Mouse (Mus musculus) liver, embryonic 11.5 days (tissue): ENCODE measurements around the gene Dock2. TPM values are rescaled to one million over a fixed set of nuclear protein-coding genes. Genes with fewer than 3 reads are reported as not detected.

Experiments used
- ATAC-seq: fragments of 200-750 bp; cut with Nextera tagmentation; replicated peaks from 2 replicates; pipeline ENCODE4 v1.8.0; 2017; ENCODE audit warnings: moderate number of reproducible peaks, mild to moderate bottlenecking, moderate TSS enrichment, moderate library complexity; ENCODE audit not compliant: low FRiP score
- DNase-seq: peaks from one replicate; pipeline ENCODE4 v3.0.0-alpha.2; 2017; ENCODE audit warnings: low spot score
- H3K27ac ChIP-seq: fragments of 300-500 bp; sonication (generic); 2 replicates; pipeline ENCODE4 v1.5.1; 2014; ENCODE audit warnings: mild to moderate bottlenecking, low read depth, low read length, control low read depth
- H3K27me3 ChIP-seq: fragments of 300-500 bp; sonication (generic); replicated peaks from 2 replicates; pipeline ENCODE4 v1.6.1; 2014; ENCODE audit warnings: low read length, mixed read lengths; ENCODE audit not compliant: control insufficient read depth, insufficient read depth
- H3K36me3 ChIP-seq: fragments of 300-500 bp; sonication (generic); 2 replicates; pipeline ENCODE4 v1.6.1; 2014; ENCODE audit warnings: mild to moderate bottlenecking, low read length, moderate library complexity, mixed read lengths; ENCODE audit not compliant: control insufficient read depth, insufficient read depth
- H3K4me1 ChIP-seq: fragments of 300-500 bp; sonication (generic); replicated peaks from 2 replicates; pipeline ENCODE4 v1.6.1; 2014; ENCODE audit warnings: low read length, mixed read lengths; ENCODE audit not compliant: control insufficient read depth, insufficient read depth
- H3K4me2 ChIP-seq: fragments of 300-500 bp; sonication (generic); 2 replicates; pipeline ENCODE4 v1.6.1; 2014; ENCODE audit warnings: mild to moderate bottlenecking, control low read depth, moderate library complexity
- H3K4me3 ChIP-seq: fragments of 300-500 bp; sonication (generic); 2 replicates; pipeline ENCODE4 v1.5.1; 2014; ENCODE audit warnings: low read depth, low read length, control low read depth
- H3K9ac ChIP-seq: fragments of 300-500 bp; sonication (generic); 2 replicates; pipeline ENCODE4 v1.6.1; 2014; ENCODE audit warnings: low read depth, low read length, control low read depth
- H3K9me3 ChIP-seq: fragments of 300-500 bp; sonication (generic); 2 replicates; pipeline ENCODE4 v1.6.1; 2016; ENCODE audit warnings: low read length, inconsistent platforms, mixed read lengths; ENCODE audit not compliant: control insufficient read depth
- WGBS: fragments of 180-500 bp; shearing (Covaris S2); extraction: QIAGEN DNeasy Blood & Tissue Kit; methylation state at CpG from one replicate; pipeline ENCODE4 v1.1.7; 2014; 5-methylcytosine and 5-hydroxymethylcytosine counted together
- polyA plus RNA-seq: library from polyadenylated mRNA; unstranded; fragments of >200 nt; fragmentation: Nextera tagmentation; extraction: Ambion mirVana; gene quantifications from 2 replicates; pipeline ENCODE4 v1.2.1, GENCODE M21; 2014

The Dock2 gene
- polyA plus RNA-seq, 1 experiment from 2014 or later, result 6.6 TPM

DNA sequence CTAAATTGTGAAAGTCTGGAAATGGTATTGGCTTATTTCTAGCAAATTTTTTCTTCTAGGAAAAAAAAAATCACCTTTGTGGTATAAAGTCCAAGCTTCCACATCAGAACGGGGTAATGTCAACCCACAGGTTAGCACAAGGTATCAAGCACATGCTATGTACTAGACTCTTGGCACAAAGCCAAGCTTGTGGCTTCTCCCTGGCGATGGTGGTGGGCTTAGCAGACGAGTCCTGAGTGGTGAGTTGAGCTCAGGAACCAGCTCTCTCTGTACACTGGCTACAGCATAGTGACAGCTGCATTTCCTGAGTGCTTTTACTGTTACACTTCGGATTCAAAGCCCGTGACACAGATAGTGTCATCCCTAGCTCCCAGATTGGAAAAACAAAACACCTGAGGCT lies 472.0 kb downstream of the Dock2 start:
- H3K27ac ChIP-seq, result no peak overlapping the region
- no peak overlapping the region for H3K9ac ChIP-seq
- H3K36me3 ChIP-seq, result no peaks in the 10 kb centered on the region
- no peak for DNase-seq
- H3K27me3 ChIP-seq, result no peaks in the 10 kb centered on the region
- H3K4me3 ChIP-seq, result no peak overlapping the region
- ATAC-seq, result no peak; the same call in 1 of the 2 replicates
- H3K9me3 ChIP-seq, result no peaks in the 10 kb centered on the region
- H3K4me1 ChIP-seq, result no peaks in the 10 kb centered on the region
- 66% methylated on average over 5 of the region's 5 CpGs for WGBS
- no peak overlapping the region for H3K4me2 ChIP-seq

DNA sequence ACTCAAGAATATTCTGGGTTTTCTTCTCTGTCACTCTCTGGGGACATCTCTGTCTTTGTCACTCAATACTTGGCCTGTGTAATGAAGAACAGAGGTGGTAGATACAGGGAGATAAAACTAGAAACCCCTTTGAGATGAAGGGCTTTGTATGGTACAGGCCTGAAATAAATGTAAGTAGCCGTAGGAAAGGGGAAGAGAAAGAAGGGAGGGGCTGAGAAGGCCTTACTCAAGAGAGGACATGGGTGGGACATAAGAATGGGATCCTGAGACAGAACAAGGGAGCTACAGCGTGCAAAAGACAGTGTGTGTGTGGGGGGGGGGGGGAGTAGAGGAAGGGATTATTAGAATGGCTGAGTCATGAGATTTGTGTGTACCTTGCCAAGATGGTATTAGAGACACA lies 474.3 kb downstream of the Dock2 start:
- Histone ChIP-seq H3K27me3 (no peaks in the 10 kb centered on the region), H3K9me3 (no peaks in the 10 kb centered on the region), H3K4me2 (no peak overlapping the region), H3K27ac (no peak overlapping the region), H3K4me3 (no peak overlapping the region), H3K4me1 (no peaks in the 10 kb centered on the region), H3K36me3 (no peaks in the 10 kb centered on the region), H3K9ac (no peak overlapping the region)
- no peak for ATAC-seq
- 62% methylated on average over 2 of the region's 2 CpGs for WGBS
- DNase-seq, result no peak

DNA sequence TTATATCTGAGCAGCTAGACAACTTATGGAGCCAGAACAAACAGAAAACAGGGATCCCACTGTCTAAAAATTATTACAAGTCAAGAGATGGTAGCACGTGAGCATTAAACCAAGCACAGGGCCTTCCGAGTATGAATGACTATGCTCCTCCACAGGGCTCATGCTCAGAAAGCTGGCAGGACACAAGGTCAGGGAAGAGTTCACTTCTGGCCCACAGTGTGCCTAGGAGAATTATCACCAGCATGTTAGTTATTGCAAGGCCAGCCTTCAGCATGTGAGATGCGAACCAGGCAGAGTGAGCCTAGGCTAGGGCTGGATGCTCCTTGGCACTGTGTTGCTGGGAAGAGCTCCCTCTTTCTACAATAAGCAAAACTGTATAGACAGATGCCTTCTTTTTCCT lies 475.0 kb downstream of the Dock2 start:
- no peaks in the 10 kb centered on the region for H3K27me3 ChIP-seq
- WGBS, result 87% methylated on average over 3 of the region's 3 CpGs
- no peak for DNase-seq
- H3K27ac ChIP-seq, result no peak overlapping the region
- no peak for ATAC-seq
- no peak overlapping the region for H3K9ac ChIP-seq
- no peak overlapping the region for H3K4me2 ChIP-seq
- no peaks in the 10 kb centered on the region for H3K4me1 ChIP-seq
- no peaks in the 10 kb centered on the region for H3K36me3 ChIP-seq
- H3K4me3 ChIP-seq, result no peak overlapping the region
- H3K9me3 ChIP-seq, result no peaks in the 10 kb centered on the region

DNA sequence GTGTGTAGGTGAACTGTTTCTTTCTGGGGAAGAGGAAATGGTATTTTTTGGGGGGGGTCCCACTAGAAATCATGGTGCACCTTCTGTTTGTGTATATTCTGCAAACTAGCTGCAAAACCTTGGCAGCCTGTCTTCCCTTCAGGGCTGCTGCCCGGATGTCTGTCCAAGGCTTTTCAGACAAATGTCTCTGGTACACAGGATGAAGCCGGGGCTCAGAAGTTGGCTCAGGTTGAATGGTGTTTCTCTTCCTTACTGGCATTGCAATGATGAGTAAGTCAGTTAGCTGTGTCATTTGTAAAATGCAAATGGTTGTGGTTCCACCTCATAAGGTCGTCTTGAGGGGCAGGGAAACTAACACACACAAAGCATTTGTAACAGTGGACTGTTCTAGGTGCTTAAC lies 477.5 kb downstream of the Dock2 start:
- no peak overlapping the region for H3K4me2 ChIP-seq
- ATAC-seq, result no peak

DNA sequence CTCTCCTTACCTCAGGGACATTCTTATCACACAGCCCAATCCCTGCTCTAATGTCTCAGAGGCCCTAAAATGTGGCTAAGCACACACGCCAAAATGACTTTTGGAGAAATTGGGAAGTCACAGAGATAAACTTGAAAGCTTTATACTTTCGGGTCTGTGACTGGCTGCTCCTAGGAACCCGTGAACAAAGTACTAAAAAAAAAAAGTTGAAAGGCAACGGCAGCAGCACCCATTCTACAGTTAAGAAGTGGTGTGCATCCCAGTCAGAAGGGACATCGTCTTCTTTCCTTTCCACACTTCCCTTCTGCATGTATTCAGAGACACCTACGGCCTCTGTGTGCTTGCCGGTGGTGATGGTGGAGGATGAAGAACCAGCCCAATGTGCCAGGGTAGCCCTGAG lies 483.6 kb downstream of the Dock2 start:
- no peak overlapping the region for H3K4me3 ChIP-seq
- DNase-seq (no peak), ATAC-seq (no peak)
- WGBS, result 77% methylated on average over 7 of the region's 7 CpGs
- no peaks in the 10 kb centered on the region for H3K27me3 ChIP-seq
- no peak overlapping the region for H3K4me2 ChIP-seq
- no peak overlapping the region; the same call in 1 of the 2 replicates for H3K27ac ChIP-seq
- H3K9me3 ChIP-seq, result no peaks in the 10 kb centered on the region
- no peaks in the 10 kb centered on the region for H3K36me3 ChIP-seq
- H3K4me1 ChIP-seq, result no peaks in the 10 kb centered on the region
- H3K9ac ChIP-seq, result no peak overlapping the region

More for the DNA sequence above, 477.5 kb downstream of the Dock2 start:
- Histone ChIP-seq H3K36me3 (no peaks in the 10 kb centered on the region), H3K27ac (no peak overlapping the region), H3K9me3 (no peaks in the 10 kb centered on the region), H3K4me3 (no peak overlapping the region), H3K9ac (no peak overlapping the region), H3K4me1 (no peaks in the 10 kb centered on the region), H3K27me3 (no peaks in the 10 kb centered on the region)
- WGBS, result 73% methylated on average over 3 of the region's 3 CpGs
- DNase-seq, result no peak

DNA sequence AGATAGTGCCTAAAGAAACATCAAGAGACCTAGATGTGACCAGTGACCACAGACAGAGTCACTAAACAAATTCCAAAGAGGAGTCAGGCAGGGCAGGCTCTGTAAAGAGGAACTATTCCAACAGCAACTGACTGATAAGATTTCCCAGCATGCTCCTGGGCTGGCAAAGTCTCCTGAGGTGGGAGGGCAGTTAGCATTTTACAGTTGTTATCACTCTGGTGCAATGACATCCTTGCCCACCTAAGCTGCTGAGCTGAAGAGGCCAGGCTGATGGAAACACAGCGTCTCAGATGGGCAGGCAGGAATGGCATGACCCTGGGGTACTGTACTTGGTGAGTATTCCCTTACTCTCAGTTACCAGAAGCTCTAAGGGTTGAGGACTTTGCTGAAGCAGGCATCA lies 484.1 kb downstream of the Dock2 start:
- H3K9ac ChIP-seq, result no peak overlapping the region
- no peak overlapping the region for H3K4me3 ChIP-seq
- H3K27me3 ChIP-seq, result no peaks in the 10 kb centered on the region
- no peaks in the 10 kb centered on the region for H3K4me1 ChIP-seq
- ATAC-seq, result peak; percentile 71
- H3K36me3 ChIP-seq, result no peaks in the 10 kb centered on the region
- no peaks in the 10 kb centered on the region for H3K9me3 ChIP-seq
- WGBS, result 35% methylated on average over 1 of the region's 1 CpGs
- no peak for DNase-seq
- H3K27ac ChIP-seq, result no peak overlapping the region; the same call in 1 of the 2 replicates
- no peak overlapping the region for H3K4me2 ChIP-seq

DNA sequence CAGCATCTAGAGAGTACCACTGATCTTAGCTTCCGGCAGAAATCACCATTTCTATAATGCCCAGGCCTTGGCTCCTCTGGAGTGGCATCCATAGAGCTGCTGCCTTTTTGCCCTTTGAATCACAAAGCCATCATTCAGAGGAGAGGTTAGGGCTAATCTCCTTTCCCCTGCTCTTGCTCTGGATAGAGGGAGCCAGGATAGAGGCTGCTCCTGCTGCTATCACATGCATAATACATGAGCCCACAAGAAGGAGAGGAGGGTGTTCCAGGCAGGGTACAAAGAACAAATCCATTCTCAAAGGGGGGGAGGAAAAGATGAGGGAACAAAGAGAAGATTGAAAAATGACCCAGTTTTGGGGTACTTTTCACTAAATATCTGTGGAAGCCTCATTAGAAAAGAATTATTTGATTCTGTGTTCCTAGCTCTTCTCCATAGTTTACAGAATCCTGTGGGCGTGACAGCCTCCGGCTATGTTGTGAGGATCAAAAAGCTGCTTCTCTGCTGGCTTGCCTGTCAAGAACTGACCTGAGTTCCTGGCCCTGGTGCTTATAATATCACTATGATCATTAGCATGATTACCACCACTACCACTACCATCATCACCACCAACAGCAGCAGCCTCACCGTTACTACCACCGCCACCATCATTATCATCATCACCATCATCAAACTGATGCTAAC lies 485.9 kb downstream of the Dock2 start:
- 84% methylated on average over 5 of the region's 5 CpGs for WGBS
- H3K27me3 ChIP-seq, result no peaks in the 10 kb centered on the region
- H3K4me1 ChIP-seq, result no peaks in the 10 kb centered on the region

DNA sequence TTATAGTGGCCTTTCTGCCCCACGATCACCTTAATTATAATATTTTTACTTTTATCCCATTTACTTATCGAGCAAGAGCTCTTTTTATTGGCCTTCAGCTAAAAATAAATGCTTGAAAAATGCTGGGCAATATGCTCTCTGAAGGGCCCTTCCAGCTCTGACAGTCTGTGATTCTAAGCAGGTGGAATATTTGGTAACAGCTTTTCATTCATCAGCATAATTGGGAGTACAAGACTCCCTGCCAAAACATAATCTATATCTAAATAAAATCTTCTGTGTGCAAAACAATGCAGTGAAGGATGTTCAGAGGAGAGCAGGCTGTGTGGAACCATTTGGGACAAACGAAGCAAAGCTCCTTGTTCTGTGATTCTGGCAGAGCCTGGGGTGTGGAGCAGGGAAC lies 492.4 kb downstream of the Dock2 start:
- ATAC-seq, result no peak
- H3K9ac ChIP-seq, result no peak overlapping the region
- no peaks in the 10 kb centered on the region for H3K9me3 ChIP-seq
- no peak overlapping the region for H3K4me2 ChIP-seq
- no peak for DNase-seq
- no peaks in the 10 kb centered on the region for H3K4me1 ChIP-seq
- WGBS, result 79% methylated on average over 3 of the region's 3 CpGs
- H3K27ac ChIP-seq, result no peak overlapping the region
- no peaks in the 10 kb centered on the region for H3K27me3 ChIP-seq
- no peaks in the 10 kb centered on the region for H3K36me3 ChIP-seq
- no peak overlapping the region for H3K4me3 ChIP-seq

More for the DNA sequence above, 485.9 kb downstream of the Dock2 start:
- Histone ChIP-seq H3K9me3 (no peaks in the 10 kb centered on the region), H3K9ac (no peak overlapping the region), H3K27ac (no peak overlapping the region), H3K36me3 (no peaks in the 10 kb centered on the region), H3K4me3 (no peak overlapping the region), H3K4me2 (no peak overlapping the region)
- no peak for DNase-seq
- no peak for ATAC-seq

DNA sequence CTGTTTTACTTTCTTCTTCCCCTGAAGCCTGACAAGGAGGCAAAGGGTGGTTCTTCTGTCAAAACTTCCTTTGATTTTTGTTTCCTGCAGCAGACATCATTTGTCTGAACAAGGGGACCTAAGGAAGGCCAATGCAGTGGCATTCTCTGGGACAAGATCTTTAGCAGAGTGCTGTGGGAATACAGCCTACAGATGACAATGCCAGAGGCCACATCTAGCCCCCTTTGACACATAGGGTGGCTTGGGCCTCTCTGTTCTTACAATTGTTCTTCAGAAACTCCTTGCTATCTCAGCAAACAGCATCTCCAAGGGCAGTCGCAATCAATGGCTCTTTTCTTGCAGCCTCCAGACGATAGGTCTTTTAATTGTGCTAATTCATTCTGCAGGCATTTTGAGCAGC lies 493.0 kb downstream of the Dock2 start:
- Histone ChIP-seq H3K9me3 (no peaks in the 10 kb centered on the region), H3K4me3 (no peak overlapping the region), H3K27me3 (no peaks in the 10 kb centered on the region), H3K9ac (no peak overlapping the region), H3K4me2 (no peak overlapping the region), H3K27ac (no peak overlapping the region), H3K36me3 (no peaks in the 10 kb centered on the region), H3K4me1 (no peaks in the 10 kb centered on the region)
- DNase-seq (no peak), ATAC-seq (no peak)
- 64% methylated on average over 2 of the region's 2 CpGs for WGBS
